Mouse (Mus musculus): ENCODE results near the gene Ethe1. TPM values are rescaled to one million over a fixed set of nuclear protein-coding genes. Genes with fewer than 3 reads are reported as not detected.

Gene Ethe1
- polyA plus RNA-seq, 3 experiments from 2014 or later: 13.1 to 17.7 (median 17.6) TPM

DNA sequence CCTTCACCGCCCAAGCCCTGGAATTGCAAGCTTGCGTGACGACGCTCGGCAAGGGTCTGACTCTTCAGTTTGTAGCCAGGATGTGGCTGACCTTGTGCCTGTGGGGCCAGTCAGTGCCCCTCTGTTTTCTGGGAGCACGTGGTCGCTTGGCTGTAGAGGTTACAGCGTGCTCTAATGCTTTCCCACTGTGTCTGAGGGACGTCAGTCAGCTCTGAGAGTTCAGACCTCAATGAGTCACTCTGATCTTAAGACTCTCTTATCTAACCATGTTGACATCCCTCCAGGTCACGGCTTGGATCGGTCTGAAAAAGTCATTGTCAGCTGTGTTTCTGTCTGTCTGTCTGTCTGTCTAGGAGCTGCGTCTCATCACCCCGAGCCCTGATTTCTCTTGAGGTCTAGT is 27.5 kb downstream of the Ethe1 start:
- no peak for ATAC-seq

GRCm38 (mm10) chr7:24617763-24618162 is 30.4 kb downstream of the Ethe1 start:
- ATAC-seq: peak; percentile 56

DNA sequence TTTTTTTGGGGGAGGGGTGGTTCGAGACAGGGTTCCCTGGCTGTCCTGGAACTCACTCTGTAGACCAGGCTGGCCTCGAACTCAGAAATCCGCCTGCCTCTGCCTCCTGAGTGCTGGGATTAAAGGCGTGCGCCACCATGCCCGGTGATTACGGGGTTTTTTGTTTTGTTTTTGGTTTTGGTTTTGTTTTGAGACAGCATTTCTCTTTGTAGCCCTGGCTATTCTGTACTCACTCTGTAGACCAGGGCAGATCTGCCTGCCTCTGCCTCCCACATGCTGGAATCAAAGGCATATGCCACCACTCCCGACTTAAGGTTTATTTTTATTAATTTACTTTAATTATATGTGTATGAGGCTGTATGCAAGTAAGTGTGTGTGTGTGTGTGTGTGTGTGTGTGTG is 31.0 kb downstream of the Ethe1 start:
- peak; percentile 61 for ATAC-seq

DNA sequence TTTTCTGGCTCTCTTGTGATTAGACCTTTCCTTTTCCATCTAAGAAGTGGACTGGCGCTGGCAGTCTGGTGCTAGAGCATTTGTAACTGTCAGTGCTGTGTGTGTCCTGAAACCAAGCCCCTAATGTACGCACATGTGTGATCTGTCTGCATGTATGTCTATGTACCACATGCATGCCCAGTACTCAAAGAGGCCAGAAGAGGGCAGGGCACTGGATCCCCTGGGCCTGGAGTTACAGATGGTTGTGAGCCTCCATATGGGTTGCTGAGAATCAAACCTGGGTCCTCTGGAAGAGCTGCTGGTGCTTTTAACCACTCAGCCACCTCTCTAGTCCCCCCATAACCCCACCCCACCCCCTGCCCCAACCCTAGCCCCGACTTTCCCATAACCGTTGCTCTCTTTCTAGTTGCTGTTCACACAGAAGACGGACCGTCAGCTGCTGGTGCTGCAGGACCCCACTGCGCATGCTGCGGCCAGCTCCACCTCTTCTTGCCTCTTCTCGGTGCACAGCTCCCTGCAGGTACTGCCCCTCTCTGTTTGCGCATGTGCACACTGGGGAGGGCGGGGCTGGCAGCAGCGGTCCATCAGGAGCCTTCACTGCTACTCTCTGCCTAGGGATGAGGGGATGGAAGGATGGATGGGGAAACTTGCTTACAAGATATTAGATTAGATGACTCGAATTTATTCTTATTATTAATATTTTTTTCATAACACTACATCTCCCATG is 32.5 kb downstream of the Ethe1 start:
- ATAC-seq: no peak

DNA sequence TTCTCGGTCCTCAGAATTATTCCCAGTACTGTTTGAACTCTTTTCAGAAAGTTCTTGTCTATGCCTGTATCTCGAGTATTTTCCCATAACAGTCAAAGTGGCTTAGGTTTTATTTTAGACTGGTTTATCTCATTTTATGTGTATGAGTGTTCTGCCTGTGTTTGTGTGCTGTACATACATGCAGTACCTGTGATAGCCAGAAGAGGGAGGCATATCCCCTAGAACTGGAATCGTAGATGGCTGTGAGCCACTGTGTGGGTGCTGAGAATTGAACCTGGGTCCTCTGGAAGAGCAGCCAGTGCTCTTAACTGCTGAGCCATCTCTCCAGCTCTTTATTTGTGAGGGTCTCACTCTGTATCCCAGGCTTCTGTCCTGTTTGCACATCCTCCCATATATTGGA is 33.9 kb downstream of the Ethe1 start:
- ATAC-seq: no peak

DNA sequence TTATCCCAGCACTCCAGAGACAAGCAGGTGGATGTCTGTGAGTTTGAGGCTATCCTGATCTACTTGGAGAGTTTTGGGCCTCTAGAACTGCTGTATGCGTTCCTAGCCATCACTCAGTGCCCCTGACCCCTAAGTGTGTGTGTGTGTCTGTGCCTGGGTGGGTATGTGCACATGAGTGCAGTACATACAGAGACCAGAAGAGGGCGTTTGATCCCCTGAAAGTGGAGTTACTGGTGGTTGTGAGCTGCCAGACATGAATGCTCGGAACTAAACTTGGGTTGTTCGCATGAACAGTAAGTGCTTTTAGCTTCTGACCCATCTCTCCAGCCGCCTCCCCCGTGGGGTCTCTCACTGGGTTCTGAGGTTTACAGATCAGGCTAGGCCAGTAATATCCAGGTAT is 35.6 kb downstream of the Ethe1 start:
- no peak for ATAC-seq

- ATAC-seq: peak; percentile 54
Measured at GRCm38 (mm10) chr7:24628685-24629610, 41.6 kb downstream of the Ethe1 start.

- ATAC-seq: no peak
Measured at GRCm38 (mm10) chr7:24629672-24630071, 42.3 kb downstream of the Ethe1 start.

DNA sequence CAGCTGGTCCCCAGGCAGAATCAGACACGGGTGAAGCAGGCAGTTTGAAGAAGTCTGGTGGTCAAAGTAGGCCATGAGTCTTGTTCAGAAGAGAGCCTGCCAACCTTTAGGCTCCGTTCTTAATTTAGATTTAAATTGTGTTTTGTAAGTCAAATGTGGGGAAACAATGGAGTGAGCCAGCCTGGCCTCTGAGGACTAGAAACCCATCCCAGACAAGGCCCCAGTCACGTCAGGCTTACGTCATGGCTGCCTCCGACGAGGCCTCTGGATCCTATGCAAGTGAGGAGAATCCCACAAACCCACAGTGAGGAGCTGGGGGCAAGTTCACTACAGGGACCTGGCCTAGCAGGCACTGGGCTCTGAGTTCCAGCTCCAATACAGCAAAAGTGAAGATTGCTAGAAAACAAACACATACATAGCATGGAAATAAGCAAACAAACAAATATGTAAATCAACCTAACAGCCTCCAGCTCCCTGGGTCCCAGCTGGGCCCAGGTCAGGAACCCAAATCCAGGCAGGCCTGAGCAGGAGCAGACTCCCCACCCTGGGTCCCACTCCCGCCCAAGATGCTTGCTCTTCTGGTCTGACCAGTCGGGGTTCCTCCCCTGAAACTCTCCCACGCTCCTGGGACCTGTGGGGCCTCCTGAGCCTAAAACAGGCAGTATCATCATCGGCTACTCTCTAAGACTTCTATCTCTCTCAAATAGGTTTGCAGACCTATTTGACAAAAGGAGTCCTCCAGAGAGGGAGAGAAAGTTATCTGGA is 43.0 kb downstream of the Ethe1 start:
- ATAC-seq: no peak

GRCm38 (mm10) chr7:24636264-24636663 is 48.9 kb downstream of the Ethe1 start, which contains the start of gene Lypd3:
Lypd3 (plus strand) TSS chr7:24636550.
- ATAC-seq: no peak

GRCm38 (mm10) chr7:24637046-24637445 is 49.7 kb downstream of the Ethe1 start:
- ATAC-seq: no peak

GRCm38 (mm10) chr7:24638026-24638856 is 50.9 kb downstream of the Ethe1 start:
- peak; percentile 75 for ATAC-seq

DNA sequence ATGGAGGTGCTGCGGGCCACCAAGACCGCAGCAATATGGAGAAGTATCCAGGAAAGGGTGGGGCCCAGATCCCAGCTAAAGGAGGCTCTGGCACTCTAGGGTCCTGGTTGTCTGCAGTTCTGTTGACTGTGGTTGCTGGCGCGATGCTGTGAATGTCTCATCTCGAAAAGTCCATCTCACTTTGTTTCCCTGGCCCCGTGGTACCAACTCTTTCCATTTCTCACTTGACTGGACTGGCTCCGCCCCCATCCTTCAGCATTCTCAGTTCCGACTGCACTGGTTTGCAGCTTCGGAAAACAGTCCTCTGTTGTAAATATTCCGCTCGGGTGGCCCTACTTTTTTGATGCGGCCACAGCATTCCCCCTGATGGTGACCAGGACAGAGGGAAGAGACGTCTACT is 53.1 kb downstream of the Ethe1 start:
- ATAC-seq: no peak

DNA sequence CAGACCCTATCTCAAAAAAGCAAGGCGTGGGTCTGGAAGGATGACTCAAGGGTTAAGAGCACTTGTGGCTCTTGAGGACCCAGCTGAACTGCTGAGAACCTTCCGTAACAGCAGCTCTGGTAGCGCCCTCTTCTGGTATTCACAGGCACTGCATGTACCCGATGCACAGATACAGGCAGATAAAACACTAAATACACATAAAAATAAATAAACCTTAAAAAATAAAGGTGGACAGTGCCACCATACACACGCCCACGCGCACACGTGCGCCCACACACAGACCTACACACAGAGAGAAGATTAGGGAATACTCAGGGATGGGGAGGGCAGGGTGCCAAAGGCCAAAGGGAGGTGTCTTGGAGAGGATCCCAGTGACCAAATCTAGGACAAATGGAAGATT is 55.1 kb downstream of the Ethe1 start:
- no peak for ATAC-seq

DNA sequence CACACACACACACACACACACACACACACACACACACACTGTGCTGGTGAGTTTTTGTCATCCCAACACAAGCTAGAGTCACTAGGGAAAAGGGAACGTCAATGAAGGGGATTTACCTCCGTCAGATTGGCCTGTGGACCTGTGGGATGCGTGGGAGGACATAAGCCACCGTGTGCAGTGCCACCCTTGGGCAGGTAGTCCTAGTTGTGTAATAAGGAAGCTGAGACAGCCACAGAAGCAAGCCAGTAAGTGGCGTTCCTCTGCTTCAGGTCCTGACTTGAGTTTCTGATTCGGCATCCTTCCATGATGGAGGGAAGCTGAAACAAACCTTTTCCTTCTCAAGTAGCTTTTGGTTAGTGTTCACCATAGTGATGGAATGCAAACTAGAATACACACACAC is 57.1 kb downstream of the Ethe1 start:
- ATAC-seq: peak; percentile 44

GRCm38 (mm10) chr7:24644996-24645395 is 57.7 kb downstream of the Ethe1 start:
- peak; percentile 92 for ATAC-seq

GRCm38 (mm10) chr7:24646486-24646885 is 59.1 kb downstream of the Ethe1 start:
- ATAC-seq: no peak

DNA sequence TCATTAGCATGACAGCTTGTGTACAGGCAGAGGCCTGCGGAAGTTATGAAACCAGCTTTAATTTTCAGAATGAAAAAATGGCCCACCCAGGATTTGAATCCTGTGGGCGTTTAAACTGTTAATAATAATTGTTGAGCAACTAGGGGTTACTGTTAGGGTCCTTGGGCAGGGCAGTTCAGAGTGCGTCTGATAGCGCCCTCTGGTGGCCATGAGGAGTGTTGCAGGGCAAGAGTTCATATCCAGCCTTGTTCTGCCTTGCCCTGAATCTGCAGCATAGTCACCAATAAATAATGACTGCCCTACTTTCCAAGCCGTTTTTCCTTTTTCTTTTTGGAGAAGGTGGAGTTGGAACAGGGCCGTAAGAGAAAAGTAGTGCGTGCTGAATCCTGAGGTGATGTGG is 66.3 kb downstream of the Ethe1 start:
- ATAC-seq: peak; percentile 69

Measured in inflammation-experienced regulatory T-cells, adult 6 months (primary cell).